Mouse (Mus musculus) olfactory bulb, adult 2 months (tissue): ENCODE measurements at regions not wholly inside any gene's neighbourhood (a gene's known extent, or its start where the extent isn't known, plus 50 kb on each side); places are given as distances from the start of the nearest gene placed in this dataset.

Experiments
- H3K27ac ChIP-seq: fragments of 200-500 bp; 2 replicates; pipeline ENCODE4 v1.5.1; 2012; ENCODE audit warnings: low read depth, low read length; ENCODE audit not compliant: insufficient read depth
- H3K4me1 ChIP-seq: fragments of 200-500 bp; 2 replicates; pipeline ENCODE4 v1.6.1; 2012; ENCODE audit warnings: low read length; ENCODE audit not compliant: control insufficient read depth, insufficient read depth
- H3K4me3 ChIP-seq: fragments of 200-500 bp; 2 replicates; pipeline ENCODE4 v1.5.1; 2012; ENCODE audit warnings: mild to moderate bottlenecking, low read depth, low read length, moderate library complexity; ENCODE audit not compliant: insufficient read depth
- CTCF ChIP-seq: fragments of 200-500 bp; IDR thresholded peaks from 2 replicates; pipeline ENCODE4 v1.5.1; 2012; ENCODE audit warnings: low read depth, mild to moderate bottlenecking, low read length, moderate library complexity; ENCODE audit not compliant: insufficient read depth
- POLR2A ChIP-seq: fragments of 200-500 bp; IDR thresholded peaks from 2 replicates; pipeline ENCODE4 v1.6.1; 2012; ENCODE audit warnings: mild to moderate bottlenecking, low read depth, low read length, moderate library complexity; ENCODE audit not compliant: insufficient read depth
- WGBS: fragments of 180-500 bp; shearing (Covaris S2); methylation state at CpG from one replicate; pipeline ENCODE4 v1.1.7; 2018; 5-methylcytosine and 5-hydroxymethylcytosine counted together

GRCm38 (mm10) chr8:8488695-8489571 lies 172.1 kb downstream of the Efnb2 start:
- 40% methylated on average over 26 of the region's 26 CpGs for WGBS
- Histone ChIP-seq H3K4me3 (no peak overlapping the region), H3K27ac (no peak overlapping the region), H3K4me1 (peaks cover 12% of the 10 kb centered on the region)
- TF ChIP-seq CTCF (no peak), POLR2A (no peak)

- Histone ChIP-seq H3K27ac (no peak overlapping the region), H3K4me1 (peaks cover 12% of the 10 kb centered on the region), H3K4me3 (no peak overlapping the region)
- TF ChIP-seq CTCF (no peak), POLR2A (no peak)
- WGBS, result 77% methylated on average over 9 of the region's 9 CpGs
Observed at GRCm38 (mm10) chr8:8488191-8488694, 172.8 kb downstream of the Efnb2 start.

- H3K27ac ChIP-seq, result no peak overlapping the region
- 80% methylated on average over 5 of the region's 5 CpGs for WGBS
- no peak for TF ChIP-seq POLR2A
- TF ChIP-seq CTCF, result no peak
- no peak overlapping the region for H3K4me3 ChIP-seq
- peaks cover 12% of the 10 kb centered on the region for H3K4me1 ChIP-seq
Observed at GRCm38 (mm10) chr8:8487706-8488105, 173.3 kb downstream of the Efnb2 start.

GRCm38 (mm10) chr8:8486866-8487265 lies 174.2 kb downstream of the Efnb2 start:
- TF ChIP-seq CTCF (no peak), POLR2A (no peak)
- no peak overlapping the region for H3K4me3 ChIP-seq
- H3K4me1 ChIP-seq, result peaks cover 12% of the 10 kb centered on the region
- 83% methylated on average over 3 of the region's 3 CpGs for WGBS
- H3K27ac ChIP-seq, result no peak overlapping the region

- TF ChIP-seq CTCF (no peak), POLR2A (no peak)
- WGBS, result 86% methylated on average over 3 of the region's 3 CpGs
- Histone ChIP-seq H3K27ac (no peak overlapping the region), H3K4me3 (no peak overlapping the region), H3K4me1 (peaks cover 12% of the 10 kb centered on the region)
Observed at GRCm38 (mm10) chr8:8485252-8485651, 175.8 kb downstream of the Efnb2 start.

GRCm38 (mm10) chr8:8484546-8484945 lies 176.5 kb downstream of the Efnb2 start:
- Histone ChIP-seq H3K27ac (no peak overlapping the region), H3K4me1 (peaks cover 9% of the 10 kb centered on the region), H3K4me3 (no peak overlapping the region)
- TF ChIP-seq CTCF, result no peak
- TF ChIP-seq POLR2A, result no peak
- 53% methylated on average over 8 of the region's 8 CpGs for WGBS

- H3K27ac ChIP-seq, result no peak overlapping the region
- TF ChIP-seq CTCF (no peak), POLR2A (no peak)
- no peaks in the 10 kb centered on the region for H3K4me1 ChIP-seq
- 85% methylated on average over 10 of the region's 10 CpGs for WGBS
- no peak overlapping the region for H3K4me3 ChIP-seq
Observed at GRCm38 (mm10) chr8:8482707-8483480, 178.1 kb downstream of the Efnb2 start.

GRCm38 (mm10) chr8:8477456-8477855 lies 183.6 kb downstream of the Efnb2 start:
- TF ChIP-seq CTCF, result no peak
- no peak for TF ChIP-seq POLR2A
- Histone ChIP-seq H3K4me1 (no peaks in the 10 kb centered on the region), H3K27ac (no peak overlapping the region), H3K4me3 (no peak overlapping the region)
- 79% methylated on average over 5 of the region's 5 CpGs for WGBS

GRCm38 (mm10) chr8:8468552-8468951 lies 192.5 kb downstream of the Efnb2 start:
- Histone ChIP-seq H3K4me1 (peaks cover 2% of the 10 kb centered on the region; the same call in 1 of the 2 replicates), H3K4me3 (no peak overlapping the region), H3K27ac (no peak overlapping the region)
- TF ChIP-seq CTCF (no peak), POLR2A (no peak)
- WGBS, result 29% methylated on average over 3 of the region's 3 CpGs
